ENCODE assay signal across 8 mouse cellular contexts in the genomic region with DNA sequence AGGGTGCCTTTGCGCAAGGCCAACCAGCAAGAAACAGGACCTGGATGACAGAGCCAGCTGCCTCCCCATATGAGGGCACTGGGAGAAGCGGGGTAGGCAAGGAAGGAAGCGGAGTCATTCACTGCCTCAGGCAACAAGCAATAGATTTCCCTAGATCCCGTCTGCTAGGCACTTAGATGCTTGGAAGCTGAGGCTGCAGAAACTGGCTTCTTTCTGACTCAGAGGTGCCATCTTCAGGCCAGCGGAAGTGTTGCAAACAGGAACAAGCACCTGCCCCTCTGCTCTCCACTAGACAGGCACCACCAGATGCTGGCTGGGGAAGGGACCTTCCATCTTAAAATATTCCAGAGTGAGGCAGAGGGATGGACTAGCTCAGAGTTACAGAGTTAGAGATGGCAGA.
DNase-seq lines count a peak whose midpoint lies in the region; ATAC-seq lines count a peak whose summit lies in the region.

No protein-coding gene starts in this region.

- 19% methylated on average over 5 of the region's 5 CpGs for WGBS in heart, embryonic 11.5 days (ENCODE audit: insufficient replicate concordance)
- 22% methylated on average over 5 of the region's 5 CpGs for WGBS in midbrain, embryonic 13.5 days

- ATAC-seq in heart, embryonic 11.5 days (replicated peaks; ENCODE audit: insufficient number of reproducible peaks, low FRiP score, low TSS enrichment): no peak
- peak; percentile 36 for ATAC-seq in granulocyte monocyte progenitor cell, adult 5-6 weeks (replicated peaks; ENCODE audit: poor library complexity, severe bottlenecking)
- peak; percentile 81 for ATAC-seq in midbrain, embryonic 13.5 days

- H3K9me3 ChIP-seq in heart, embryonic 11.5 days (replicated peaks; ENCODE audit: control insufficient read depth, low read length): no peaks in the 10 kb centered on the region
- no peaks in the 10 kb centered on the region for H3K9me3 ChIP-seq in midbrain, embryonic 13.5 days

- DNase-seq in heart, adult 11 months: peak; percentile 97
- DNase-seq in embryo, embryonic 11 days: peak; percentile 84
- DNase-seq in kidney, adult 11 months: peak; percentile 77
- DNase-seq in left cerebral cortex, postnatal 4 days: peak; percentile 82
- DNase-seq in skeletal muscle tissue, adult 2 months (ENCODE audit: low read depth, low spot score): peak; percentile 82

- no peak overlapping the region for H3K9ac ChIP-seq in heart, embryonic 11.5 days (ENCODE audit: low read depth, low read length)
- no peak overlapping the region for H3K9ac ChIP-seq in midbrain, embryonic 13.5 days (replicated peaks)

- intact Hi-C loops in left cerebral cortex, postnatal 4 days (cut with DNase I): loop anchor here (10.0 kb wide), 1 partner anchor 174 kb away; no protein-coding TSS in a partner anchor

- H3K4me1 ChIP-seq in heart, embryonic 11.5 days (ENCODE audit: control insufficient read depth, insufficient read depth, low read length): peaks cover 3% of the 10 kb centered on the region
- 0 out of 2 replicates have a peak, but pooled peaks cover 5% of the 10 kb centered on the region for H3K4me1 ChIP-seq in midbrain, embryonic 13.5 days (replicated peaks)

- no peaks in the 10 kb centered on the region for H3K36me3 ChIP-seq in heart, embryonic 11.5 days (ENCODE audit: control insufficient read depth, insufficient read depth, low read length)
- H3K36me3 ChIP-seq in midbrain, embryonic 13.5 days: no peaks in the 10 kb centered on the region

- no peak overlapping the region for H3K4me2 ChIP-seq in heart, embryonic 11.5 days
- no peak overlapping the region for H3K4me2 ChIP-seq in midbrain, embryonic 13.5 days (replicated peaks)

- no peak overlapping the region for H3K4me3 ChIP-seq in heart, embryonic 11.5 days (ENCODE audit: low read depth, low read length)
- no peak overlapping the region for H3K4me3 ChIP-seq in midbrain, embryonic 13.5 days (replicated peaks)

- H3K27me3 ChIP-seq in heart, embryonic 11.5 days (ENCODE audit: control insufficient read depth, insufficient read depth, low read length): no peaks in the 10 kb centered on the region; the same call in 1 of the 2 replicates
- H3K27me3 ChIP-seq in midbrain, embryonic 13.5 days: no peaks in the 10 kb centered on the region

- H3K27ac ChIP-seq in heart, embryonic 11.5 days (ENCODE audit: low read depth, low read length): no peak overlapping the region
- no peak overlapping the region for H3K27ac ChIP-seq in midbrain, embryonic 13.5 days
